Mouse (Mus musculus) T-cell, adult 2 months (primary cell): ENCODE results near the gene Icam1.
"Not testable (repeated sequence)": the region's sequence is repeated elsewhere in the genome, so short reads cannot be mapped to it uniquely, and the experiment has no call there.

Experiments used
- DNase-seq: peaks from one replicate; pipeline ENCODE4 v3.0.0; 2022; ENCODE audit warnings: low spot score

Icam1 gene

GRCm38 (mm10) chr9:21022726-21023125, 6.9 kb downstream of the Icam1 start:
- no peak for DNase-seq

DNA sequence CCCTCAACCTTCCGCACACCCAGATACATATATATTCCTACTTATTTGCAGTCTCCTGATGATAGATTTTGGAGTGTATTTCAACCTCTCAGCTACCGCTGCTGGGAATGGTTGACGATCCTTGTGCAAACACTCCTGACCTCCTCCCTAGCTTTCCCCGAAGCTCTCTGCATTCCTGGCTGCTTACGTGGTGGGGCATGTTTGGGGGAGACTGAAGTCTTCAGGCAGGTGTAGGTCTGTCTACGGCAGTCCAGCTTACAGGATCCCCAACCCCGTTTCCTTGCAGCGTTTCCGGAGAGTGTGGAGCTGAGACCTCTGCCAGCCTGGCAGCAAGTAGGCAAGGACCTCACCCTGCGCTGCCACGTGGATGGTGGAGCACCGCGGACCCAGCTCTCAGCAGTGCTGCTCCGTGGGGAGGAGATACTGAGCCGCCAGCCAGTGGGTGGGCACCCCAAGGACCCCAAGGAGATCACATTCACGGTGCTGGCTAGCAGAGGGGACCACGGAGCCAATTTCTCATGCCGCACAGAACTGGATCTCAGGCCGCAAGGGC, 9.5 kb downstream of the Icam1 start:
- no peak for DNase-seq

DNA sequence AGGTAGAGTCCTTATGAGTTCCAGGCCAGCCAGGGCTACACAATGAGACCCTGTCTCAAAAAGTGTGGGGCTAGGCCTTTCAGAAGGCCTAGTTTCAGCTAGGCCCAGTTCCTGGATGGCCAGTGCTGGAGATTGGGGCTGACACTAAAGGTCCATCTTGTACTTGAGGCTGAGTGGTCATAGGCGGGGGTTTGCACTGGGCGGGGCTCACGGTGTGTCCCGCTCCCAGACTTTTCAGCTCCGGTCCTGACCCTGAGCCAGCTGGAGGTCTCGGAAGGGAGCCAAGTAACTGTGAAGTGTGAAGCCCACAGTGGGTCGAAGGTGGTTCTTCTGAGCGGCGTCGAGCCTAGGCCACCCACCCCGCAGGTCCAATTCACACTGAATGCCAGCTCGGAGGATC, 11.1 kb downstream of the Icam1 start:
- DNase-seq: no peak

- DNase-seq: no peak
Observed at GRCm38 (mm10) chr9:21027774-21028290, 12.0 kb downstream of the Icam1 start.

DNA sequence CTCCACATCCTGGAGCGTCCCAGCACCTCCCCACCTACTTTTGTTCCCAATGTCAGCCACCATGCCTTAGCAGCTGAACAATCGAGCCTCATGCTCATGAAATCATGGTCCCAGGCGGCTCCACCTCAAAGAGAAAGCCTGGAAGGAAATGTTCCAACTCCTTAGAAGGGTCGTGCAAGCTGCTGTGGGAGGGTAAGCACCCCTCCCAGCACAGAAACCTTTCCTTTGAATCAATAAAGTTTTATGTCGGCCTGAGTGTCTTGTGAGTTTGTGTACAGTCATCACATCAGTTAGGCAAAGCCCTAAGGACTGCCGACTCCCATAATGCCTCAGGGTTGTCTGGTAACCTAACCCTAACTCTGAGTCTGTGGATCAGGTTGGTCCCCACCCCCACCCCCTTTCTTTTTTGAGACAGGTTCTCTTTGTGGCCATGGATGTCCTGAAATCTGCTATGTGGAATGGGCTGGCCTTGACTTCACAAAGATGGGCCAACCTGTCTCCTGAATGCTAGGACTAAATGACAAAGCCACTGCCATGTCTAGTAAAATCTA, 12.8 kb downstream of the Icam1 start:
- DNase-seq: no peak

GRCm38 (mm10) chr9:21029291-21030054, 13.7 kb downstream of the Icam1 start, which contains the start of gene Icam4:
Gene Icam4, plus strand, starts transcription at chr9:21029373.
- peak; percentile 70 for DNase-seq

- peak; percentile 15 for DNase-seq
Observed at GRCm38 (mm10) chr9:21030055-21030600, 14.3 kb downstream of the Icam1 start.

- peak; percentile 91 for DNase-seq
Observed at GRCm38 (mm10) chr9:21030781-21031250, 15.0 kb downstream of the Icam1 start.

GRCm38 (mm10) chr9:21031251-21031895, 15.6 kb downstream of the Icam1 start:
- DNase-seq: peak; percentile 72

- DNase-seq: peak; percentile 41
Observed at GRCm38 (mm10) chr9:21031896-21032351, 16.1 kb downstream of the Icam1 start, which contains the start of gene Icam5. Gene Icam5, plus strand, starts transcription at chr9:21032073.

GRCm38 (mm10) chr9:21032491-21032890, 16.7 kb downstream of the Icam1 start:
- DNase-seq: no peak

DNA sequence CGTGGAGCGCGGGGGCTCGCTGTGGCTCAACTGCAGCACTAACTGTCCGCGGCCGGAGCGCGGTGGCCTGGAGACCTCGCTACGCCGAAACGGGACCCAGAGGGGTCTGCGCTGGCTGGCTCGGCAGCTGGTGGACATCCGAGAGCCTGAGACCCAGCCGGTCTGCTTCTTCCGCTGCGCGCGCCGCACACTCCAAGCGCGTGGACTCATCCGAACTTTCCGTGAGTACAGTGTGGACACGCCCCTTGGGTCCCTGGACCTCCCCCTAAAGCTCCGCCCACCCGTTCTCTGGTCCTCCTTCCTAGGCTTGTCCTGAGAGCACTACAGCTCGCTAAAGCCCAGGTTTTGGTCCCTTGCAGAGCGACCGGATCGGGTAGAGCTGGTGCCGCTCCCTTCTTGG, 17.4 kb downstream of the Icam1 start:
- peak; percentile 78 for DNase-seq

- no peak for DNase-seq
Observed at GRCm38 (mm10) chr9:21034481-21035085, 18.8 kb downstream of the Icam1 start.

- no peak for DNase-seq
Observed at GRCm38 (mm10) chr9:21035586-21035985, 19.8 kb downstream of the Icam1 start.

DNA sequence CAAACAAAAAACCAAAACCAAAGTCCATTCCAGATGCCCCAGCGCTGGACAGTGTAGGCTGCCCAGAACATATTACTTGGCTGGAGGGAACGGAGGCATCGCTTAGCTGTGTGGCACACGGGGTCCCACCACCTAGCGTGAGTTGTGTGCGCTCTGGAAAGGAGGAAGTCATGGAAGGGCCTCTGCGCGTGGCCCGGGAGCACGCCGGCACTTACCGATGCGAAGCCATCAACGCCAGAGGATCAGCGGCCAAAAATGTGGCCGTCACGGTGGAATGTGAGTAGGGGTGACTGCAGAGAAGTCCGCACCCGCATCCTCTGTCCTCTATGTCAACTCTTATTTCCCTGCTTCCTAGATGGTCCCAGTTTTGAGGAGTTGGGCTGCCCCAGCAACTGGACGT, 20.4 kb downstream of the Icam1 start:
- DNase-seq: no peak

DNA sequence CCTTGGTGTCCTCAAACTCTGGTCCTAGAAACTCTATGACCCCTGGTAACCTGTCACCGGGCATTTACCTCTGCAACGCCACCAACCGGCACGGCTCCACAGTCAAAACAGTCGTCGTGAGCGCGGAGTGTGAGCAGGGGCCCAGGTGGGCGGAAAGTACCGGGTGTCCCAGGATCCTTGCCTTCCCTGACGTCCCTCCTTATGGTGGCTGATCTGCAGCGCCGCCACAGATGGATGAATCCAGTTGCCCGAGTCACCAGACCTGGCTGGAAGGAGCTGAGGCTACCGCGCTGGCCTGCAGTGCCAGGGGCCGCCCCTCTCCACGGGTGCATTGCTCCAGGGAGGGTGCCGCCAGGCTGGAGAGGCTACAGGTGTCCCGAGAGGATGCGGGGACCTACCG, 20.9 kb downstream of the Icam1 start:
- no peak for DNase-seq

DNA sequence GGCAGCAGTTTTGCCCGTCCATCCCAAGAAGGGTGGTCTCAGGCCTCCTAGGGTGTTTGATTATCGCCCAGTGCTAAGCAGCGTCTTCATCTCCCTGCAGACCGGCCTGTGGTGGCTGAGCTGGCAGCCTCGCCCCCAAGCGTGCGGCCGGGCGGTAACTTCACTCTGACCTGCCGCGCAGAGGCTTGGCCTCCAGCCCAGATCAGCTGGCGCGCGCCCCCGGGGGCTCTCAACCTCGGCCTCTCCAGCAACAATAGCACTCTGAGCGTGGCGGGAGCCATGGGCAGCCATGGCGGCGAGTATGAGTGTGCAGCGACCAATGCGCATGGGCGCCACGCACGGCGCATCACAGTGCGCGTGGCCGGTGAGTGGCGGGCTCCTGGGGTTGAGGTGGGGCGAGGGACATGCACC, 21.7 kb downstream of the Icam1 start:
- no peak for DNase-seq

GRCm38 (mm10) chr9:21039779-21040178, 24.0 kb downstream of the Icam1 start:
- DNase-seq: no peak

- no peak for DNase-seq
Observed at GRCm38 (mm10) chr9:21041308-21041707, 25.5 kb downstream of the Icam1 start.

GRCm38 (mm10) chr9:21043563-21043962, 27.8 kb downstream of the Icam1 start:
- DNase-seq: no peak

DNA sequence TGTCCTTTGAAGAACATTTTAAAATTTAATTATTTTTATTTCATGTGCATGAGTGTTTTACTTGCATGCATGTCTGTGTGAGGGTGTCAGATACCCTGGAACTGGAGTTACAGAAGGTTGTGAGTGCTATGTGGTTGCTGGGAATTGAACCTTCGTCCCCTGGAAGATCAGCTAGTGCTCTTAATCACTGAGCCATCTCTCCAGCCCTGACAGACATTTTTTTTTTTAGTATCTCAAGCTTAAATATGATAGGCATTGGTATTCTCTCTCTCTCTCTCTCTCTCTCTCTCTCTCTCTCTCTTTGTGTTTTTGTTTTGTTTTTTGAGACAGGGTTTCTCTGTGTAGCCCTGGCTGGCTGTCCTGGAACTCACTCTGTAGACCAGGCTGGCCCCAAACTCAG, 29.0 kb downstream of the Icam1 start:
- DNase-seq: not testable (repeated sequence)

DNA sequence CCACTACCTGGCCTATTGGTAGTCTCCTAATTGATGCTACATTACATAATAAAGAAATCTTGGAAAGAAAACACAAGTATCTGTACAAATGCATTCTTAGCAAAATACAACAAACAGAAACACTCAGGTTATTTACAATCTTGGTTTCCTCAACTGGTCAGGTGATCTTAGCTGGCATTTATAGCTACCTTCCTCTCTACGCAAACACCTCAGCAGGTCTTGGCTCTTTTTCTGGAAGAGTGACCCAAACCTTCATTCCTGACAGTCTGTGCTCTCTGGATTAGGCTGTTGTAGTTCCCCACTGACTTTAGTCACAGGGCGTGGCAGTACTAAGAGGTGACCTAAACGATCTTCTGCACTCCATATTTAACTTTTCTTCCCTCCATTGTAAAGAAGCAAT, 29.4 kb downstream of the Icam1 start:
- DNase-seq: no peak
